ENCODE assay signal across 10 mouse cellular contexts in the genomic region with DNA sequence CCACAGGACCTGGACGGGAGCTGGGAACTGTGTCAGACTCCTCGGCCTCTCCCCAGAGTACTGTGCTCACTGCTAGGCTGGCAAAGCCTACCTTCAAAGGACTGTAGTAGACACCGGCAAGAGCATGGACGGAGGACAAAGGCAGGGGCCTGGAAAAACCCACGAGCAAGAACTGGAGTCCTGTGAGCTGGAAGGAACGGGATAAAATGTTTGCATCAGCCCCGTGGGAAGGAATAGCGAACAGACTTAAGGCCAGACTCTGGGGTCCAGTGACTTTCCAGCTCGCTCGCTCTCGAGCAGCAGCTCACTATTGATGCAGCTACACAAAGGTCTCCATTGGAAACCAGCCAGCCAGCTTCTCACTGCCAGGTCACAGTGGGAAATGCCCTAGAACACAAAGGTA. TPM values are rescaled to one million over a fixed set of nuclear protein-coding genes. Genes with fewer than 3 reads are reported as not detected.
DNase-seq lines count a peak whose midpoint lies in the region; ATAC-seq and TF ChIP-seq lines count a peak whose summit lies in the region.
"Had no signal": no experiment of that assay in that cellular context is flagged by ENCODE, and none has a peak within 500 bp of the region (broad histone marks: within the 10 kb centered on the region; RNA-seq: fewer than 3 reads in every experiment).

No protein-coding gene starts in this region.

- peak overlapping the region; percentile 63 for H3K27ac ChIP-seq in testis, adult 2 months (ENCODE audit: control insufficient read depth, insufficient read depth, low read depth, low read length)
- H3K27ac ChIP-seq in forebrain, embryonic 10.5 days: peak overlapping the region; percentile 88
- peak overlapping the region; percentile 25; the same call in 1 of the 2 replicates for H3K27ac ChIP-seq in limb, embryonic 12.5 days

- H3K4me3 ChIP-seq in testis, adult 2 months (ENCODE audit: control insufficient read depth, low read depth, low read length): peak overlapping the region; percentile 74
- peak overlapping the region; percentile 29 for H3K4me3 ChIP-seq in forebrain, embryonic 10.5 days
- no peak overlapping the region for H3K4me3 ChIP-seq in limb, embryonic 12.5 days (replicated peaks)

- H3K4me1 ChIP-seq in testis, adult 2 months (ENCODE audit: control insufficient read depth, insufficient read depth, low read length): no peaks in the 10 kb centered on the region
- peaks cover 33% of the 10 kb centered on the region for H3K4me1 ChIP-seq in forebrain, embryonic 10.5 days
- H3K4me1 ChIP-seq in limb, embryonic 12.5 days (replicated peaks): peaks cover 8% of the 10 kb centered on the region; the same call in 1 of the 2 replicates

- no peaks in the 10 kb centered on the region; the same call in 1 of the 2 replicates for H3K36me3 ChIP-seq in testis, adult 2 months (ENCODE audit: control insufficient read depth, insufficient read depth, low read length)
- H3K36me3 ChIP-seq in forebrain, embryonic 10.5 days (replicated peaks): no peaks in the 10 kb centered on the region
- no peaks in the 10 kb centered on the region for H3K36me3 ChIP-seq in limb, embryonic 12.5 days

- no peak for DNase-seq in testis, postnatal 14 days (ENCODE audit: low spot score)
- DNase-seq in forebrain, embryonic 10.5 days (ENCODE audit: extremely low spot score, low spot score): peak; percentile 62
- DNase-seq in retina, postnatal 7 days (ENCODE audit: low read depth, low spot score): peak; percentile 19
- no peak for DNase-seq in c-Kit-positive CD71-positive TER-119-positive erythroid progenitor cells, embryonic 14.5 days (ENCODE audit: low spot score)
- no peak for DNase-seq in adipocyte (ENCODE audit: low spot score)
- DNase-seq in layer of hippocampus, adult 9-11 months: no peak
- DNase-seq: adrenal gland, adult 8-10 months; thymus, postnatal 36 days had no signal

- no peak overlapping the region for H3K9ac ChIP-seq in limb, embryonic 12.5 days (replicated peaks)

- TF ChIP-seq CTCF in testis, adult 2 months (IDR thresholded peaks at IDR 0.05; ENCODE audit: control insufficient read depth, insufficient read depth, insufficient replicate concordance, low read depth, low read length): no peak

- H3K9me3 ChIP-seq in forebrain, embryonic 10.5 days: no peaks in the 10 kb centered on the region
- 0 out of 2 replicates have a peak, but pooled peaks cover 4% of the 10 kb centered on the region for H3K9me3 ChIP-seq in limb, embryonic 12.5 days

- ATAC-seq in limb, embryonic 12.5 days (ENCODE audit: insufficient number of reproducible peaks, insufficient read depth, low FRiP score, low TSS enrichment, low read depth): no peak

- H3K27me3 ChIP-seq in testis, adult 2 months (ENCODE audit: control insufficient read depth, insufficient read depth, low read length): no peaks in the 10 kb centered on the region
- H3K27me3 ChIP-seq in forebrain, embryonic 10.5 days (ENCODE audit: poor library complexity, severe bottlenecking): peaks cover 12% of the 10 kb centered on the region
- H3K27me3 ChIP-seq in limb, embryonic 12.5 days: no peaks in the 10 kb centered on the region

- peak; percentile 28; the same call in 1 of the 2 replicates for TF ChIP-seq POLR2A in testis, adult 2 months (IDR thresholded peaks at IDR 0.05; ENCODE audit: control insufficient read depth, low read depth, low read length)

- WGBS in forebrain, embryonic 10.5 days: 18% methylated on average over 11 of the region's 11 CpGs
- WGBS in limb, embryonic 12.5 days: 72% methylated on average over 11 of the region's 11 CpGs

- no peak overlapping the region for H3K4me2 ChIP-seq in limb, embryonic 12.5 days

RNA-seq across cellular contexts. Expression of a gene that starts 34.0 kb away (rescaled TPM):
- 30.8 TPM in 2 replicates for polyA plus RNA-seq in testis, adult 2 months (2012; rRNA removed)
- 45.4 and 72.9 TPM in 2 replicates for polyA plus RNA-seq in forebrain, embryonic 10.5 days (2016; fragmentation: Nextera tagmentation; extraction: Ambion mirVana)
- 7.0 and 12.8 TPM in 2 replicates for polyA plus RNA-seq in limb, embryonic 12.5 days (2016; fragmentation: Nextera tagmentation; extraction: Ambion mirVana)

Comparison
In these comparisons a context has a peak if more than half of its experiments do, and no peak if none do; other contexts are left out.
1. H3K27ac ChIP-seq: peak in every context shown above with its lines; median percentile 88 in forebrain, embryonic 10.5 days; 63 in testis, adult 2 months; 25 in limb, embryonic 12.5 days.
2. DNase-seq: peak in forebrain, embryonic 10.5 days (single experiment) and retina, postnatal 7 days (single experiment); none in testis, postnatal 14 days (single experiment), c-Kit-positive CD71-positive TER-119-positive erythroid progenitor cells, embryonic 14.5 days (single experiment), adipocyte (single experiment) and layer of hippocampus, adult 9-11 months (single experiment).